In the genomic region with DNA sequence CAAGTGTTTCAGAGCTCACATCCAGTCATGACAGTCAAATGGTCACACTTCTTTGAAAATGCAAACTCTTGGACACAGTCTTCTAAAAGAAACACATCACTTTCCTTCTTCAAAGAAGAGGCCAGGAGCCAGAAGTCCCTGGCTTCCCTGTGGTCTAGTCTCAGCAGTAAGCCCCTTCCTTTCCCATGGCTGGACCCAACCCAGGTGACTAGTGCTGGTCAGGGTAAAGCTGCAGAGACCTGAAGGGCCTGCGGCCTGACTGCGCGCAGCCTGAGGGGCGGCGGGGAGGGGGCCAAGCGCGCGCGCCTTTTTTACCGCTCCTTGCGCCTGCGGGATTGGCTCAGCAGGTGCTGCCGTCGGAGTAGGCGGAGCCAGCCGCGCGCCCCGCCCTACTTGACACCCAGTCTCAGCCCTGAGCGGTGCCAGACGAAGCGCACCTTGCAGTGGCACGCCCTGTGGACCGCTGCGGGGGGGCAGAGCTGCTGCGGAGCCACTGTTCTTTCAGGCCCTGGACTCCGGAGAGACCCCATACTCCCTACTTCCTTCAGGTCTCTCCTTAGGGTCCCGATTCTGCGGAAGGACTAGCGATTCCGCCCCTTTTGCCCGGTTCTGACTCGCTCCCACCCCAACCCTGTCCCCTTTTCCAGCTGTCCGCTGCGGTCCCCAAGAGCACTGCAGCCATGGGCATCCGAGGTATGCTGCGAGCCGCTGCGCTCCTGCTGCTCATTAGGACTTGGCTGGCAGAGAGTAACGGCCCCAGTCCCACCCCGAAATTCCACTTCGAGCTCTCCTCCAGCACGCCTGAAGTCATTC, we compare ENCODE assay signal across 8 mouse cellular contexts. TPM values are rescaled to one million over a fixed set of nuclear protein-coding genes. Genes with fewer than 3 reads are reported as not detected.
DNase-seq lines count a peak whose midpoint lies in the region; ATAC-seq and TF ChIP-seq lines count a peak whose summit lies in the region.

A gene (plus strand): TSS at position 403 of the 813 bp plus-strand sequence.

- ATAC-seq in heart, embryonic 13.5 days (ENCODE audit: extremely low read depth, insufficient number of reproducible peaks, low FRiP score, low TSS enrichment) = no peak
- ATAC-seq in limb, embryonic 11.5 days (ENCODE audit: insufficient number of reproducible peaks, low FRiP score, low TSS enrichment, low read depth) = 0 out of 2 replicates have a peak, but pooled peaks have one; percentile 44
- ATAC-seq in midbrain, embryonic 11.5 days (ENCODE audit: low FRiP score) = peak; percentile 93

- intact Hi-C loops in heart, postnatal 14 days (cut with DNase I) = no loop called here

- no peaks in the 10 kb centered on the region for H3K36me3 ChIP-seq in heart, embryonic 13.5 days
- H3K36me3 ChIP-seq in limb, embryonic 11.5 days (ENCODE audit: control insufficient read depth, insufficient read depth, low read length) = no peaks in the 10 kb centered on the region
- H3K36me3 ChIP-seq in midbrain, embryonic 11.5 days (ENCODE audit: control insufficient read depth, insufficient read depth, low read length) = no peaks in the 10 kb centered on the region
- H3K36me3 ChIP-seq in thymus, adult 2 months (ENCODE audit: control insufficient read depth, insufficient read depth, low read length) = no peaks in the 10 kb centered on the region

- TF ChIP-seq CTCF in cortical plate, adult 2 months (IDR thresholded peaks at IDR 0.05; ENCODE audit: extremely low read depth, insufficient read depth, low read length) = no peak
- no peak for TF ChIP-seq CTCF in thymus, adult 2 months (IDR thresholded peaks at IDR 0.05; ENCODE audit: borderline replicate concordance, control insufficient read depth, extremely low read depth, insufficient read depth, low read length, poor library complexity)

- H3K27ac ChIP-seq in heart, embryonic 13.5 days (replicated peaks) = no peak within 1 kb of the TSS
- no peak within 1 kb of the TSS for H3K27ac ChIP-seq in cortical plate, adult 2 months (ENCODE audit: insufficient read depth, low read length)
- H3K27ac ChIP-seq in limb, embryonic 11.5 days (replicated peaks; ENCODE audit: low read depth, low read length) = no peak within 1 kb of the TSS
- H3K27ac ChIP-seq in midbrain, embryonic 11.5 days (ENCODE audit: low read depth, low read length) = no peak within 1 kb of the TSS
- no peak within 1 kb of the TSS for H3K27ac ChIP-seq in thymus, adult 2 months (ENCODE audit: control insufficient read depth, insufficient read depth, low read length)

- WGBS in heart, embryonic 13.5 days = 21% methylated on average over 42 of the region's 43 CpGs
- 30% methylated on average over 38 of the region's 43 CpGs for WGBS in limb, embryonic 11.5 days
- 31% methylated on average over 35 of the region's 43 CpGs for WGBS in midbrain, embryonic 11.5 days
- WGBS in thymus, adult 2 months = 7% methylated on average over 28 of the region's 43 CpGs

- TF ChIP-seq POLR2A in cortical plate, adult 2 months (IDR thresholded peaks at IDR 0.05; ENCODE audit: extremely low read depth, insufficient read depth, low read length) = no peak
- TF ChIP-seq POLR2A in thymus, adult 2 months (IDR thresholded peaks at IDR 0.05; ENCODE audit: control insufficient read depth, extremely low read depth, insufficient read depth, low read length, poor library complexity) = no peak

- peak within 1 kb of the TSS; percentile 70 for H3K4me2 ChIP-seq in heart, embryonic 13.5 days
- H3K4me2 ChIP-seq in limb, embryonic 11.5 days (ENCODE audit: low read depth, severe bottlenecking) = peak within 1 kb of the TSS; percentile 50
- H3K4me2 ChIP-seq in midbrain, embryonic 11.5 days = peak within 1 kb of the TSS; percentile 50

- DNase-seq in heart, adult 9 months (ENCODE audit: low spot score in 2 of 2) = no peak
- DNase-seq in heart, postnatal 14 days = peak; percentile 2 to 16
- peak; percentile 38 for DNase-seq in limb, embryonic 11.5 days (ENCODE audit: low spot score)
- peak; percentile 87 for DNase-seq in midbrain, embryonic 11.5 days (ENCODE audit: low spot score, missing footprints)
- peak; percentile 1 for DNase-seq in thymus, adult 2 months
- no peak for DNase-seq in layer of hippocampus, postnatal 25 days (ENCODE audit: extremely low spot score in 1 of 2, low spot score in 1 of 2)

- peak within 1 kb of the TSS; percentile 44 for H3K4me3 ChIP-seq in heart, embryonic 13.5 days
- H3K4me3 ChIP-seq in cortical plate, adult 2 months (ENCODE audit: insufficient read depth, low read length) = peak within 1 kb of the TSS; percentile 33; the same call in 1 of the 2 replicates
- peak within 1 kb of the TSS; percentile 16; the same call in 1 of the 2 replicates for H3K4me3 ChIP-seq in limb, embryonic 11.5 days (ENCODE audit: low read depth, low read length)
- H3K4me3 ChIP-seq in midbrain, embryonic 11.5 days (ENCODE audit: low read depth, low read length) = peak within 1 kb of the TSS; percentile 34
- no peak within 1 kb of the TSS for H3K4me3 ChIP-seq in thymus, adult 2 months (ENCODE audit: control insufficient read depth, insufficient read depth, low read length)

- H3K9ac ChIP-seq in heart, embryonic 13.5 days = no peak within 1 kb of the TSS
- no peak within 1 kb of the TSS for H3K9ac ChIP-seq in limb, embryonic 11.5 days (ENCODE audit: low read length)
- H3K9ac ChIP-seq in midbrain, embryonic 11.5 days (ENCODE audit: low read length) = 0 out of 2 replicates have a peak within 1 kb of the TSS, but pooled peaks have one; percentile 20

- H3K9me3 ChIP-seq in heart, embryonic 13.5 days = no peaks in the 10 kb centered on the region
- no peaks in the 10 kb centered on the region for H3K9me3 ChIP-seq in limb, embryonic 11.5 days (ENCODE audit: control insufficient read depth, low read length)
- H3K9me3 ChIP-seq in midbrain, embryonic 11.5 days (ENCODE audit: control insufficient read depth, low read length) = no peaks in the 10 kb centered on the region

- H3K4me1 ChIP-seq in heart, embryonic 13.5 days = no peaks in the 10 kb centered on the region
- no peaks in the 10 kb centered on the region for H3K4me1 ChIP-seq in cortical plate, adult 2 months (ENCODE audit: control insufficient read depth, insufficient read depth, low read length)
- no peaks in the 10 kb centered on the region for H3K4me1 ChIP-seq in limb, embryonic 11.5 days (ENCODE audit: control insufficient read depth, insufficient read depth, low read length)
- H3K4me1 ChIP-seq in midbrain, embryonic 11.5 days (ENCODE audit: control insufficient read depth, insufficient read depth, low read length) = no peaks in the 10 kb centered on the region
- no peaks in the 10 kb centered on the region for H3K4me1 ChIP-seq in thymus, adult 2 months (replicated peaks; ENCODE audit: control insufficient read depth, insufficient read depth, low read length)

- H3K27me3 ChIP-seq in heart, embryonic 13.5 days (replicated peaks) = peaks cover 50% of the 10 kb centered on the region
- peaks cover 11% of the 10 kb centered on the region for H3K27me3 ChIP-seq in limb, embryonic 11.5 days (ENCODE audit: control insufficient read depth, insufficient read depth, low read length)
- H3K27me3 ChIP-seq in midbrain, embryonic 11.5 days (ENCODE audit: control insufficient read depth, insufficient read depth, low read length) = peaks cover 8% of the 10 kb centered on the region
- no peaks in the 10 kb centered on the region for H3K27me3 ChIP-seq in thymus, adult 2 months (ENCODE audit: control insufficient read depth, insufficient read depth, low read length)

RNA-seq across cellular contexts. Expression of the gene that starts here (rescaled TPM):
- polyA plus RNA-seq in heart, embryonic 13.5 days (2015; fragmentation: Nextera tagmentation; extraction: Ambion mirVana) = 0.04 and 0.08 TPM in 2 replicates
- 0.26 and 0.29 TPM in 2 replicates for polyA plus RNA-seq in cortical plate, adult 2 months (2012; rRNA removed)
- under 1 TPM in 1 of 2 experiments, not detected in 1; 0.12 TPM for total RNA-seq in heart, postnatal 14 days (2021)
- polyA plus RNA-seq in limb, embryonic 11.5 days (2014; fragmentation: Nextera tagmentation; extraction: Ambion mirVana) = 0.11 and 0.12 TPM in 2 replicates
- polyA plus RNA-seq in midbrain, embryonic 11.5 days (2014; fragmentation: Nextera tagmentation; extraction: Ambion mirVana) = 1.1 and 1.3 TPM in 2 replicates
- 0.08 and 0.11 TPM in 2 replicates for polyA plus RNA-seq in thymus, adult 2 months (2012; rRNA removed)
- total RNA-seq in layer of hippocampus, postnatal 25 days (2021) = under 1 TPM; 0.73 to 0.79 TPM

Comparison
In these comparisons a context has a peak if more than half of its experiments do, and no peak if none do; other contexts are left out.
1. Peak in DNase-seq in heart, postnatal 14 days; RNA of the gene not detected or under 1 TPM.
2. Peak in DNase-seq, ATAC-seq, H3K4me3 ChIP-seq and H3K4me2 ChIP-seq in limb, embryonic 11.5 days; RNA of the gene not detected or under 1 TPM.
3. Peak in DNase-seq in thymus, adult 2 months; RNA of the gene not detected or under 1 TPM.